Mouse (Mus musculus) frontal cortex, postnatal 10 days (tissue): Measurements from ENCODE around the gene Gcnt1.

Experiments
- DNase-seq, 2 experiments: peaks; one replicate each; pipeline ENCODE4 v3.0.0; 2022; ENCODE audit warnings: low spot score in 2 of 2, mixed read lengths in 1 of 2

Gcnt1 gene

GRCm38 (mm10) chr19:17372701-17373100 lies at the start of gene Gcnt1:
Gene Gcnt1, minus strand, starts transcription at chr19:17372844.
- no peak for DNase-seq

GRCm38 (mm10) chr19:17417855-17418254 lies 45.2 kb upstream of the Gcnt1 start:
- DNase-seq: no peak

- DNase-seq: no peak
Observed at GRCm38 (mm10) chr19:17412915-17413459, 40.3 kb upstream of the Gcnt1 start.

- DNase-seq: no peak
Observed at GRCm38 (mm10) chr19:17410465-17411065, 37.9 kb upstream of the Gcnt1 start.

- DNase-seq: no peak
Observed at GRCm38 (mm10) chr19:17409351-17409750, 36.7 kb upstream of the Gcnt1 start.

- DNase-seq: no peak
Observed at GRCm38 (mm10) chr19:17408591-17408990, 35.9 kb upstream of the Gcnt1 start.

- no peak for DNase-seq
Observed at GRCm38 (mm10) chr19:17406823-17407222, 34.2 kb upstream of the Gcnt1 start.

GRCm38 (mm10) chr19:17403175-17403574 lies 30.5 kb upstream of the Gcnt1 start:
- no peak for DNase-seq

- DNase-seq: no peak
Observed at GRCm38 (mm10) chr19:17400571-17400970, 27.9 kb upstream of the Gcnt1 start.

- DNase-seq: no peak
Observed at GRCm38 (mm10) chr19:17399965-17400364, 27.3 kb upstream of the Gcnt1 start.

- no peak for DNase-seq
Observed at GRCm38 (mm10) chr19:17397922-17398321, 25.3 kb upstream of the Gcnt1 start.

GRCm38 (mm10) chr19:17396802-17397201 lies 24.2 kb upstream of the Gcnt1 start:
- no peak for DNase-seq

- peak; percentile 74 to 88 for DNase-seq
Observed at GRCm38 (mm10) chr19:17393841-17394591, 21.4 kb upstream of the Gcnt1 start, which contains the start of gene Rfk. Gene Rfk, plus strand, starts transcription at chr19:17394043.

- DNase-seq: no peak
Observed at GRCm38 (mm10) chr19:17392866-17393265, 20.2 kb upstream of the Gcnt1 start.

GRCm38 (mm10) chr19:17388404-17388803 lies 15.8 kb upstream of the Gcnt1 start:
- DNase-seq: no peak

GRCm38 (mm10) chr19:17386424-17386823 lies 13.8 kb upstream of the Gcnt1 start:
- DNase-seq: no peak

- no peak for DNase-seq
Observed at GRCm38 (mm10) chr19:17385426-17385825, 12.8 kb upstream of the Gcnt1 start.

GRCm38 (mm10) chr19:17385022-17385421 lies 12.4 kb upstream of the Gcnt1 start:
- no peak for DNase-seq

- no peak for DNase-seq
Observed at GRCm38 (mm10) chr19:17382807-17383397, 10.3 kb upstream of the Gcnt1 start.

- DNase-seq: no peak
Observed at GRCm38 (mm10) chr19:17380549-17380948, 7.9 kb upstream of the Gcnt1 start.

GRCm38 (mm10) chr19:17378845-17379244 lies 6.2 kb upstream of the Gcnt1 start:
- DNase-seq: no peak

- DNase-seq: no peak
Observed at GRCm38 (mm10) chr19:17369581-17369980, 3.1 kb downstream of the Gcnt1 start.

GRCm38 (mm10) chr19:17368557-17368956 lies 4.1 kb downstream of the Gcnt1 start:
- DNase-seq: no peak
